8 mouse cellular contexts compared by ENCODE assay signal in the genomic region with DNA sequence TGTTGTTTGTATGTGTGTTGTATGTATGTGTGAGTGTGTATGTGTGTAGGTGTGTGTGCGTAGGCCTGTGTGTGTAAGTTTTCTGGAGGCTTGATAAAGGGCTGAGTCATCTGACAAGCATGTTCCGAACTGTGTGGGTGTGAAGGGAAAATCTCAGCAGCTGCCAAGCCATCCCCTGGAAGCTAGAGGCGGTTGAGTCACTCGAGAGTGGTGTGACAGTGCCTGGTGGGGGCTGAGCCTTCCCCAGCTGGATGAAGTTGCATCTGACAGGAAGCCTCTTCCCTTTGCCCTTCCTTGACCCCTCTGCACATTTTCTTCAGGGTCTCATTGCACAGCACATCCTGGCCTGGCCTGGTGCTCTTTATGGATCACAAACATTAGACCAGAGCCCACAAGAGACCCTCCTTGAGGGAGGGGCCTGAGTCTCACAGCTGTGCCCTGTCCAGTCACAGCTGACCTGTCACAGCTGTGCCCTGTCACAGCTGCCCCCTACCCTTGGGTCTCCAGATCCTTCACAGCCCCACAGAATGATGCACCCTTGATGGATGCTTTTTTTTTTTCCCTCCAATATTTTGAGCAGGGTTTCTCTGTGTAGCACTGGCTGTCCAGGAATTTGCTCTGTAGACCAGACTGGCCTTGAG. TPM values are rescaled to one million over a fixed set of nuclear protein-coding genes. Genes with fewer than 3 reads are reported as not detected.
DNase-seq lines count a peak whose midpoint lies in the region; ATAC-seq lines count a peak whose summit lies in the region.

No protein-coding gene starts in this region.

- no peaks in the 10 kb centered on the region for H3K27me3 ChIP-seq in limb, embryonic 12.5 days
- H3K27me3 ChIP-seq in limb, embryonic 10.5 days (ENCODE audit: low read depth, poor library complexity, severe bottlenecking), result no peaks in the 10 kb centered on the region
- no peaks in the 10 kb centered on the region for H3K27me3 ChIP-seq in heart, embryonic 13.5 days (replicated peaks)
- no peaks in the 10 kb centered on the region for H3K27me3 ChIP-seq in forebrain, embryonic 10.5 days (ENCODE audit: poor library complexity, severe bottlenecking)

- H3K9me3 ChIP-seq in limb, embryonic 12.5 days, result 0 out of 2 replicates have a peak, but pooled peaks cover 3% of the 10 kb centered on the region
- no peaks in the 10 kb centered on the region for H3K9me3 ChIP-seq in limb, embryonic 10.5 days (replicated peaks)
- H3K9me3 ChIP-seq in heart, embryonic 13.5 days, result peaks cover 6% of the 10 kb centered on the region; the same call in 1 of the 2 replicates
- peaks cover 5% of the 10 kb centered on the region; the same call in 1 of the 2 replicates for H3K9me3 ChIP-seq in forebrain, embryonic 10.5 days

- no peak overlapping the region for H3K4me2 ChIP-seq in limb, embryonic 12.5 days
- no peak overlapping the region for H3K4me2 ChIP-seq in heart, embryonic 13.5 days

- peak; percentile 42; the same call in 1 of the 2 replicates for ATAC-seq in limb, embryonic 12.5 days (ENCODE audit: insufficient number of reproducible peaks, insufficient read depth, low FRiP score, low TSS enrichment, low read depth)
- peak; percentile 73; the same call in 1 of the 2 replicates for ATAC-seq in heart, embryonic 13.5 days (ENCODE audit: extremely low read depth, insufficient number of reproducible peaks, low FRiP score, low TSS enrichment)

- H3K27ac ChIP-seq in limb, embryonic 12.5 days, result no peak overlapping the region
- H3K27ac ChIP-seq in limb, embryonic 10.5 days, result no peak overlapping the region
- peak overlapping the region; percentile 87 for H3K27ac ChIP-seq in heart, embryonic 13.5 days (replicated peaks)
- H3K27ac ChIP-seq in forebrain, embryonic 10.5 days, result no peak overlapping the region

- H3K4me3 ChIP-seq in limb, embryonic 12.5 days (replicated peaks), result no peak overlapping the region
- H3K4me3 ChIP-seq in limb, embryonic 10.5 days, result no peak overlapping the region
- H3K4me3 ChIP-seq in heart, embryonic 13.5 days, result no peak overlapping the region
- no peak overlapping the region for H3K4me3 ChIP-seq in forebrain, embryonic 10.5 days

- DNase-seq in limb, embryonic 10.5 days (ENCODE audit: low spot score), result no peak
- peak; percentile 95 for DNase-seq in brain, adult 2 months (ENCODE audit: low read depth, low spot score)
- peak; percentile 83 to 84 for DNase-seq in left cerebral cortex, adult 9 months (ENCODE audit: low spot score in 2 of 2)
- peak; percentile 80 for DNase-seq in skeletal muscle tissue, adult 2 months (ENCODE audit: low read depth, low spot score)
- DNase-seq in cerebellum, postnatal 4 days (ENCODE audit: low spot score in 2 of 2), result no peak
- DNase-seq in forebrain, embryonic 10.5 days (ENCODE audit: extremely low spot score, low spot score), result no peak

- H3K9ac ChIP-seq in limb, embryonic 12.5 days (replicated peaks), result no peak overlapping the region
- H3K9ac ChIP-seq in heart, embryonic 13.5 days, result peak overlapping the region; percentile 39; the same call in 1 of the 2 replicates

- peaks cover 31% of the 10 kb centered on the region for H3K36me3 ChIP-seq in limb, embryonic 12.5 days
- peaks cover 9% of the 10 kb centered on the region; the same call in 1 of the 2 replicates for H3K36me3 ChIP-seq in limb, embryonic 10.5 days
- H3K36me3 ChIP-seq in heart, embryonic 13.5 days, result peaks cover 65% of the 10 kb centered on the region
- H3K36me3 ChIP-seq in forebrain, embryonic 10.5 days (replicated peaks), result no peaks in the 10 kb centered on the region

- H3K4me1 ChIP-seq in limb, embryonic 12.5 days (replicated peaks), result no peaks in the 10 kb centered on the region
- H3K4me1 ChIP-seq in limb, embryonic 10.5 days, result no peaks in the 10 kb centered on the region
- peaks cover 25% of the 10 kb centered on the region for H3K4me1 ChIP-seq in heart, embryonic 13.5 days
- no peaks in the 10 kb centered on the region for H3K4me1 ChIP-seq in forebrain, embryonic 10.5 days

- WGBS in limb, embryonic 12.5 days, result 81% methylated on average over 4 of the region's 4 CpGs
- WGBS in limb, embryonic 10.5 days, result 65% methylated on average over 4 of the region's 4 CpGs
- WGBS in heart, embryonic 13.5 days, result 15% methylated on average over 4 of the region's 4 CpGs
- 73% methylated on average over 4 of the region's 4 CpGs for WGBS in forebrain, embryonic 10.5 days

RNA-seq across cellular contexts. Expression of a gene that starts 30.6 kb away (rescaled TPM):
- polyA plus RNA-seq in limb, embryonic 12.5 days (2016; fragmentation: Nextera tagmentation; extraction: Ambion mirVana), result 11.1 and 12.8 TPM in 2 replicates
- 4.3 and 6.6 TPM in 2 replicates for polyA plus RNA-seq in limb, embryonic 10.5 days (2016; fragmentation: Nextera tagmentation; extraction: Ambion mirVana)
- 11.3 and 12.8 TPM in 2 replicates for polyA plus RNA-seq in heart, embryonic 13.5 days (2015; fragmentation: Nextera tagmentation; extraction: Ambion mirVana)
- polyA plus RNA-seq in forebrain, embryonic 10.5 days (2016; fragmentation: Nextera tagmentation; extraction: Ambion mirVana), result 2.3 and 4.1 TPM in 2 replicates

Comparison
In these comparisons a context has a peak if more than half of its experiments do, and no peak if none do; other contexts are left out.
1. DNase-seq: peak in brain, adult 2 months (single experiment), left cerebral cortex, adult 9 months (2 of 2) and skeletal muscle tissue, adult 2 months (single experiment); none in limb, embryonic 10.5 days (single experiment), cerebellum, postnatal 4 days (0 of 2) and forebrain, embryonic 10.5 days (single experiment).